Mouse (Mus musculus) embryonic fibroblast, embryonic 13.5 days (primary cell): ENCODE measurements at regions not wholly inside any gene's neighbourhood (a gene's known extent, or its start where the extent isn't known, plus 50 kb on each side); places are given as distances from the start of the nearest gene placed in this dataset.

Source experiments
- CTCF ChIP-seq: IDR thresholded peaks from 2 replicates; pipeline ENCODE4 v1.5.1; 2011; ENCODE audit warnings: mild to moderate bottlenecking, control low read depth, low read length, moderate library complexity, borderline replicate concordance; ENCODE audit not compliant: insufficient read depth
- POLR2A ChIP-seq: IDR thresholded peaks from 2 replicates; pipeline ENCODE4 v1.6.1; 2011; ENCODE audit warnings: low read depth, mild to moderate bottlenecking, control low read depth, low read length, moderate library complexity

GRCm38 (mm10) chr9:30723364-30724070 is 198.7 kb downstream of the Adamts15 start:
- TF ChIP-seq POLR2A (no peak), CTCF (no peak)
